Mouse (Mus musculus): ENCODE measurements around the gene Vps26b. TPM values are rescaled to one million over a fixed set of nuclear protein-coding genes. Genes with fewer than 3 reads are reported as not detected.

The Vps26b gene
- total RNA-seq (2021): 10 to 100 TPM; 30.9 to 35.6 TPM

GRCm38 (mm10) chr9:27029828-27030762 is at the start of gene Vps26b, which contains the start of gene Ncapd3:
Gene Vps26b, minus strand, starts transcription at chr9:27030065.
Gene Ncapd3, plus strand, starts transcription at chr9:27030175.
- intact Hi-C loops (cut with DNase I): no loop called here
- peak; percentile 97 to 98 for DNase-seq

GRCm38 (mm10) chr9:27075812-27076211 is 45.9 kb upstream of the Vps26b start:
- no peak for DNase-seq
- intact Hi-C loops (cut with DNase I): loop anchor here (2.0 to 5.0 kb wide), 2 partner anchors 101 to 211 kb away; no protein-coding TSS in a partner anchor

- intact Hi-C loops (cut with DNase I): loop anchor here (2.0 to 5.0 kb wide), 3 partner anchors 102 to 253 kb away; no protein-coding TSS in a partner anchor
- no peak for DNase-seq
Measured at GRCm38 (mm10) chr9:27074677-27075076, 44.8 kb upstream of the Vps26b start.

- intact Hi-C loops (cut with DNase I): loop anchor here (5.0 kb wide), 1 partner anchor 256 kb away; no protein-coding TSS in a partner anchor
- no peak for DNase-seq
Measured at GRCm38 (mm10) chr9:27070895-27071294, 41.0 kb upstream of the Vps26b start.

GRCm38 (mm10) chr9:27058341-27058740 is 28.5 kb upstream of the Vps26b start:
- no peak for DNase-seq
- intact Hi-C loops (cut with DNase I): no loop called here

- intact Hi-C loops (cut with DNase I): loop anchor here (2.0 kb wide), 1 partner anchor 277 kb away; no protein-coding TSS in a partner anchor
- no peak for DNase-seq
Measured at GRCm38 (mm10) chr9:27049492-27049891, 19.6 kb upstream of the Vps26b start.

- no peak for DNase-seq
- intact Hi-C loops (cut with DNase I): no loop called here
Measured at GRCm38 (mm10) chr9:27043892-27044291, 14.0 kb upstream of the Vps26b start.

GRCm38 (mm10) chr9:27030763-27031100 is 867 bp upstream of the Vps26b start:
- intact Hi-C loops (cut with DNase I): no loop called here
- no peak for DNase-seq

GRCm38 (mm10) chr9:27029022-27029827 is 640 bp downstream of the Vps26b start:
- intact Hi-C loops (cut with DNase I): no loop called here
- DNase-seq: peak; percentile 41 to 52

- no peak for DNase-seq
- intact Hi-C loops (cut with DNase I): no loop called here
Measured at GRCm38 (mm10) chr9:27026708-27027107, 3.2 kb downstream of the Vps26b start.

- intact Hi-C loops (cut with DNase I): no loop called here
- no peak for DNase-seq
Measured at GRCm38 (mm10) chr9:27023681-27024080, 6.2 kb downstream of the Vps26b start.

- intact Hi-C loops (cut with DNase I): no loop called here
Measured at GRCm38 (mm10) chr9:27018961-27019360, 10.9 kb downstream of the Vps26b start.

GRCm38 (mm10) chr9:27011572-27011971 is 18.3 kb downstream of the Vps26b start:
- intact Hi-C loops (cut with DNase I): no loop called here
- no peak for DNase-seq

More at GRCm38 (mm10) chr9:27018961-27019360, 10.9 kb downstream of the Vps26b start:
- no peak for DNase-seq

GRCm38 (mm10) chr9:27009231-27009630 is 20.6 kb downstream of the Vps26b start:
- DNase-seq: no peak
- intact Hi-C loops (cut with DNase I): no loop called here

- DNase-seq: no peak
- intact Hi-C loops (cut with DNase I): no loop called here
Measured at GRCm38 (mm10) chr9:27006866-27007265, 23.0 kb downstream of the Vps26b start.

GRCm38 (mm10) chr9:27005933-27006332 is 23.9 kb downstream of the Vps26b start:
- no peak for DNase-seq
- intact Hi-C loops (cut with DNase I): no loop called here

- intact Hi-C loops (cut with DNase I): no loop called here
- no peak for DNase-seq
Measured at GRCm38 (mm10) chr9:27005231-27005630, 24.6 kb downstream of the Vps26b start.

GRCm38 (mm10) chr9:26999461-27000395 is 30.1 kb downstream of the Vps26b start, which contains the start of the genes Acad8 and Thyn1:
Gene Acad8, minus strand, starts transcription at chr9:26999566.
Gene Thyn1, plus strand, starts transcription at chr9:26999710.
- intact Hi-C loops (cut with DNase I): no loop called here
- DNase-seq: peak; percentile 97

GRCm38 (mm10) chr9:26998669-26999460 is 31.0 kb downstream of the Vps26b start:
- DNase-seq: no peak
- intact Hi-C loops (cut with DNase I): no loop called here
